Comparison of ENCODE assay signal across 27 mouse cellular contexts in the genomic region with DNA sequence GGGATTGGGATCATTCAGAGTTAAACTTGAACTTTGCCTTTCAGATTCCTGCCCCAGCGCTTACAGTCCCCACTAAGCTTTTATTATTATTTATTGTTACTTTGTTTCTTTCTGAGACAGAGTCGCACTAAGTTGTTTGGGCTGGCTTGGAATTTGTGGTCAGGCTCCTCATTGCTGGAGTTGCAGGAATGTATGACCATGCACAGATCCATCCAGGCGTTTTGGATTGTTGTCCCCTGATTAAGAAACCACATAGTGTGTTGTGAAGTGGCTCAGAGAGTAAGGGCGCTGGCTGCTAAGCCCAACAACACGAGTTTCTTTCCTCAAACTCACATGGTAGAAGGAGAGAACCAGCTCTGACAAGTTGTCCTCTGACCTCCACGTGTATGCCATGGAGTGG. TPM values are rescaled to one million over a fixed set of nuclear protein-coding genes. Genes with fewer than 3 reads are reported as not detected.
DNase-seq lines count a peak whose midpoint lies in the region; ATAC-seq lines count a peak whose summit lies in the region.
"Had no signal": no experiment of that assay in that cellular context is flagged by ENCODE, and none has a peak within 500 bp of the region (broad histone marks: within the 10 kb centered on the region; RNA-seq: fewer than 3 reads in every experiment).

No protein-coding gene starts in this region.

- H3K36me3 ChIP-seq in embryonic facial prominence, embryonic 13.5 days: no peaks in the 10 kb centered on the region
- H3K36me3 ChIP-seq in embryonic facial prominence, embryonic 10.5 days (replicated peaks): no peaks in the 10 kb centered on the region
- H3K36me3 ChIP-seq in embryonic facial prominence, embryonic 15.5 days: no peaks in the 10 kb centered on the region
- H3K36me3 ChIP-seq: embryonic facial prominence, embryonic 12.5 days; heart, embryonic 13.5 days; midbrain, embryonic 13.5 days had no signal

- WGBS in embryonic facial prominence, embryonic 13.5 days: 46% methylated on average over 6 of the region's 6 CpGs
- 78% methylated on average over 6 of the region's 6 CpGs for WGBS in embryonic facial prominence, embryonic 10.5 days
- WGBS in embryonic facial prominence, embryonic 15.5 days: 42% methylated on average over 6 of the region's 6 CpGs

- ATAC-seq in embryonic facial prominence, embryonic 13.5 days (ENCODE audit: insufficient number of reproducible peaks, insufficient read depth, low FRiP score, low TSS enrichment, low read depth): no peak
- no peak for ATAC-seq in embryonic facial prominence, embryonic 15.5 days (ENCODE audit: insufficient number of reproducible peaks, low FRiP score, low TSS enrichment, low read depth)
- ATAC-seq: activated CD4-positive, CD25-positive, alpha-beta regulatory T cell, adult 4 months; forebrain, embryonic 14.5 days; inflammation-experienced regulatory T-cells, adult 6 months; midbrain, embryonic 13.5 days had no signal

- no peaks in the 10 kb centered on the region for H3K9me3 ChIP-seq in embryonic facial prominence, embryonic 13.5 days
- no peaks in the 10 kb centered on the region for H3K9me3 ChIP-seq in embryonic facial prominence, embryonic 10.5 days
- H3K9me3 ChIP-seq in embryonic facial prominence, embryonic 15.5 days (replicated peaks): no peaks in the 10 kb centered on the region
- H3K9me3 ChIP-seq: embryonic facial prominence, embryonic 12.5 days; heart, embryonic 13.5 days; megakaryocyte, embryonic 14.5 days; midbrain, embryonic 13.5 days had no signal

- no peaks in the 10 kb centered on the region for H3K27me3 ChIP-seq in embryonic facial prominence, embryonic 13.5 days
- H3K27me3 ChIP-seq in embryonic facial prominence, embryonic 10.5 days (replicated peaks; ENCODE audit: low read depth, poor library complexity, severe bottlenecking): no peaks in the 10 kb centered on the region
- H3K27me3 ChIP-seq in embryonic facial prominence, embryonic 15.5 days: no peaks in the 10 kb centered on the region
- H3K27me3 ChIP-seq: embryonic facial prominence, embryonic 12.5 days; heart, embryonic 13.5 days; midbrain, embryonic 13.5 days had no signal

- no peak overlapping the region for H3K9ac ChIP-seq in embryonic facial prominence, embryonic 13.5 days
- no peak overlapping the region for H3K9ac ChIP-seq in embryonic facial prominence, embryonic 15.5 days
- H3K9ac ChIP-seq: embryonic facial prominence, embryonic 12.5 days; heart, embryonic 13.5 days; hindbrain, embryonic 14.5 days; liver, embryonic 14.5 days; midbrain, embryonic 13.5 days had no signal

- DNase-seq in embryonic facial prominence, embryonic 10.5 days (ENCODE audit: low spot score): no peak
- DNase-seq in kidney, postnatal 14 days: peak; percentile 18
- no peak for DNase-seq in kidney, adult 11 months
- peak; percentile 82 for DNase-seq in Muller cell, postnatal 12 days (ENCODE audit: inconsistent ontology term)
- DNase-seq in thymus, postnatal 10 days (ENCODE audit: low spot score in 2 of 2): no peak
- DNase-seq in c-Kit-positive CD71-positive TER-119-positive erythroid progenitor cells, embryonic 14.5 days (ENCODE audit: low spot score): no peak
- DNase-seq: adrenal gland, adult 8-10 months; cerebellum, adult 9-10 months; cerebellum, postnatal 36 days; gastrocnemius, postnatal 25 days; heart, adult 18-20 months; heart, postnatal 10 days; liver; lung, postnatal 4 days; thymus, adult 2 months; thymus, postnatal 4 days had no signal

- no peak overlapping the region for H3K4me3 ChIP-seq in embryonic facial prominence, embryonic 13.5 days
- no peak overlapping the region for H3K4me3 ChIP-seq in embryonic facial prominence, embryonic 10.5 days
- no peak overlapping the region for H3K4me3 ChIP-seq in embryonic facial prominence, embryonic 15.5 days (replicated peaks)
- H3K4me3 ChIP-seq: embryonic facial prominence, embryonic 12.5 days; heart, embryonic 13.5 days; megakaryocyte, embryonic 14.5 days; midbrain, embryonic 13.5 days had no signal

- H3K4me1 ChIP-seq in embryonic facial prominence, embryonic 13.5 days: peaks cover 51% of the 10 kb centered on the region
- H3K4me1 ChIP-seq in embryonic facial prominence, embryonic 10.5 days: peaks cover 9% of the 10 kb centered on the region
- H3K4me1 ChIP-seq in embryonic facial prominence, embryonic 15.5 days: peaks cover 35% of the 10 kb centered on the region

- H3K4me2 ChIP-seq in embryonic facial prominence, embryonic 13.5 days: no peak overlapping the region
- H3K4me2 ChIP-seq in embryonic facial prominence, embryonic 15.5 days (replicated peaks): no peak overlapping the region
- H3K4me2 ChIP-seq: embryonic facial prominence, embryonic 12.5 days; heart, embryonic 13.5 days; hindbrain, embryonic 14.5 days; midbrain, embryonic 13.5 days had no signal

- H3K27ac ChIP-seq in embryonic facial prominence, embryonic 13.5 days: peak overlapping the region; percentile 80
- no peak overlapping the region for H3K27ac ChIP-seq in embryonic facial prominence, embryonic 10.5 days (replicated peaks)
- peak overlapping the region; percentile 77; the same call in 1 of the 2 replicates for H3K27ac ChIP-seq in embryonic facial prominence, embryonic 15.5 days (replicated peaks)
- H3K27ac ChIP-seq: heart, embryonic 13.5 days; hindbrain, embryonic 14.5 days; liver, embryonic 14.5 days; midbrain, embryonic 13.5 days had no signal

RNA-seq across cellular contexts. Expression of gene Aff3, which starts 35.9 kb away (rescaled TPM):
- polyA plus RNA-seq in embryonic facial prominence, embryonic 13.5 days (2015; fragmentation: Nextera tagmentation; extraction: Ambion mirVana): 12.0 and 20.1 TPM in 2 replicates
- 8.7 and 9.7 TPM in 2 replicates for polyA plus RNA-seq in embryonic facial prominence, embryonic 10.5 days (2016; fragmentation: Nextera tagmentation; extraction: Ambion mirVana)
- 15.4 and 16.0 TPM in 2 replicates for polyA plus RNA-seq in embryonic facial prominence, embryonic 15.5 days (2015; fragmentation: Nextera tagmentation; extraction: Ambion mirVana)

Comparison
In these comparisons a context has a peak if more than half of its experiments do, and no peak if none do; other contexts are left out.
1. DNase-seq: peak in kidney, postnatal 14 days (single experiment) and Muller cell, postnatal 12 days (single experiment); none in embryonic facial prominence, embryonic 10.5 days (single experiment), kidney, adult 11 months (single experiment), thymus, postnatal 10 days (0 of 2) and c-Kit-positive CD71-positive TER-119-positive erythroid progenitor cells, embryonic 14.5 days (single experiment).